Mouse (Mus musculus) adrenal gland, postnatal 10 days (tissue): ENCODE results near the gene Ankrd39. TPM values are rescaled to one million over a fixed set of nuclear protein-coding genes. Genes with fewer than 3 reads are reported as not detected.

ENCODE experiments used
- microRNA-seq: library from miRNA; unstranded; fragments of <30 nt; microRNA quantifications from one replicate; pipeline ENCODE4 v1.2.0, GENCODE M21; 2021
- total RNA-seq, 2 experiments: library from RNA; stranded (reverse); gene quantifications; 2 replicates each; pipeline ENCODE4 v1.2.3; 2021

Gene Ankrd39
- total RNA-seq, 2 experiments from 2014 or later: 12.9 to 21.6 TPM

Small RNA genes within 50 kb of the gene (microRNA-seq; reads per million reads assigned to microRNA genes)
- gene Gm47280: not detected

Other genes with a start within 250 kb of the Ankrd39 start
- 1 to 10 TPM; 8.9 to 9.2 TPM for gene Arid5a, start 239.7 kb downstream of the Ankrd39 start, total RNA-seq
- gene Kansl3, start 178.3 kb downstream of the Ankrd39 start, total RNA-seq: 100 to 1,000 TPM in 1 of 2 experiments, 10 to 100 TPM in 1; 82.9 to 103 TPM
- gene Fer1l5, start 175.2 kb downstream of the Ankrd39 start, total RNA-seq: under 1 TPM in 1 of 2 experiments, not detected in 1; 0.06 TPM
- 10 to 100 TPM; 21.9 to 25.7 TPM for gene Lman2l, start 102.2 kb downstream of the Ankrd39 start, total RNA-seq
- 1 to 10 TPM; 3.9 to 4.4 TPM for gene Cnnm4, start 75.8 kb downstream of the Ankrd39 start, total RNA-seq
- gene Cnnm3, start 35.6 kb downstream of the Ankrd39 start, total RNA-seq: 10 to 100 TPM; 23.1 to 29.8 TPM
- gene Ankrd23, start 10.6 kb downstream of the Ankrd39 start, total RNA-seq: 10 to 100 TPM; 22.5 to 73.8 TPM
- 10 to 100 TPM; 10.2 to 32.9 TPM for gene Gm42417, start 8.0 kb downstream of the Ankrd39 start, total RNA-seq
- 10 to 100 TPM; 27.3 to 28.9 TPM for gene Sema4c, start 10.9 kb upstream of the Ankrd39 start, total RNA-seq
- under 1 TPM; 0.72 to 0.82 TPM for gene Fam178b, start 135.7 kb upstream of the Ankrd39 start, total RNA-seq
- gene Cox5b, start 144.0 kb upstream of the Ankrd39 start, total RNA-seq: 1,000 to 10,000 TPM; 1,610 to 1,679 TPM
- not detected for gene 4933424G06Rik, start 162.7 kb upstream of the Ankrd39 start, total RNA-seq
- 100 to 1,000 TPM; 111 to 133 TPM for gene Actr1b, start 167.0 kb upstream of the Ankrd39 start, total RNA-seq
- 1 to 10 TPM; 2.1 to 2.4 TPM for gene Zap70, start 214.4 kb upstream of the Ankrd39 start, total RNA-seq